Mouse (Mus musculus) heart, adult 2 months (tissue): ENCODE measurements around the gene Tle3.

Experiments used
- CTCF ChIP-seq: fragments of 200-600 bp; IDR thresholded peaks from 2 replicates; pipeline ENCODE4 v1.8.1; 2022; ENCODE audit warnings: antibody characterized with exemption, mild to moderate bottlenecking, moderate library complexity
- EP300 ChIP-seq: fragments of 200-500 bp; IDR thresholded peaks from 2 replicates; pipeline ENCODE4 v1.6.1; 2011; ENCODE audit warnings: low read depth, low read length, control low read depth; ENCODE audit not compliant: insufficient read depth
- POLR2A ChIP-seq: fragments of 200-500 bp; IDR thresholded peaks from 2 replicates; pipeline ENCODE4 v1.6.1; 2011; ENCODE audit warnings: mild to moderate bottlenecking, low read depth, low read length, control low read depth; ENCODE audit not compliant: insufficient read depth

DNA sequence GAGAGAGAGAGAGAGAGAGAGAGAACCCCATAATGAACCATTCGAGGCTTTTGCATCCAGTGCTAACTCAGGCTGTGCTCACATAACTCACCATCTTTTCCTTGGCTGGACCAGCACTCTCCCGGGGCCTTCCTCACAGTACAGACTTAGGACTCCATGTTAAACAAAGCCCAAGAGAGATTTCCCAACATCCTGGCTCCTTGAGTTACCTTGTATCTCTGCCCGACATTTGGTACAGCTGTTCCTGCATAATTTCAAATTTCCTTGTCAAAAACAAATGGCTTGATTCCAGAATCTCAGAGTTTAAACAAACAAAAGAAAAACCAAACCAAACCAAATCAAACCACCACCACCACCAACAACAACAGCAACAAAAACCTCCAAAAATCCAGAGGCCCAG is 55.7 kb downstream of the Tle3 start:
- TF ChIP-seq EP300 (no peak), CTCF (no peak), POLR2A (no peak)
